Mouse (Mus musculus): ENCODE data around the gene Cend1.

- no peak for TF ChIP-seq CTCF (IDR thresholded peaks at IDR 0.05; ENCODE audit: low read depth)
- no peak for TF ChIP-seq EP300 (IDR thresholded peaks at IDR 0.05; ENCODE audit: low read depth)
These were observed 42.9 kb upstream of the Cend1 start for GRCm38 (mm10) chr7:141472226-141472625.
